In genomic region chr17:57062011-57062521, GRCm38 (mm10) we compare ENCODE assay signal across 9 mouse cellular contexts. TPM values are rescaled to one million over a fixed set of nuclear protein-coding genes. Genes with fewer than 3 reads are reported as not detected.
DNase-seq lines count a peak whose midpoint lies in the region; ATAC-seq lines count a peak whose summit lies in the region.
"Had no signal": no experiment of that assay in that cellular context is flagged by ENCODE, and none has a peak within 500 bp of the region (broad histone marks: within the 10 kb centered on the region; RNA-seq: fewer than 3 reads in every experiment).

No protein-coding gene starts in this region.

- peaks cover 47% of the 10 kb centered on the region for H3K27me3 ChIP-seq in heart, embryonic 14.5 days (ENCODE audit: control insufficient read depth, insufficient read depth, low read length)
- H3K27me3 ChIP-seq in embryonic facial prominence, embryonic 11.5 days (ENCODE audit: control insufficient read depth, insufficient read depth, low read length), result peaks cover 24% of the 10 kb centered on the region
- peaks cover 15% of the 10 kb centered on the region; the same call in 1 of the 2 replicates for H3K27me3 ChIP-seq in stomach, embryonic 14.5 days (ENCODE audit: control insufficient read depth, insufficient read depth, low read length)

- ATAC-seq in heart, embryonic 14.5 days (ENCODE audit: insufficient number of reproducible peaks, insufficient read depth, low FRiP score, low read depth), result no peak
- ATAC-seq in embryonic facial prominence, embryonic 11.5 days (replicated peaks; ENCODE audit: insufficient number of reproducible peaks, low FRiP score, low TSS enrichment, low read depth), result no peak
- ATAC-seq in stomach, embryonic 14.5 days (ENCODE audit: insufficient number of reproducible peaks, insufficient read depth, low FRiP score, low read depth), result peak; percentile 73

- no peaks in the 10 kb centered on the region for H3K9me3 ChIP-seq in heart, embryonic 14.5 days (ENCODE audit: control insufficient read depth, low read length)
- no peaks in the 10 kb centered on the region for H3K9me3 ChIP-seq in embryonic facial prominence, embryonic 11.5 days (replicated peaks; ENCODE audit: control insufficient read depth, low read length)
- H3K9me3 ChIP-seq in stomach, embryonic 14.5 days (ENCODE audit: control insufficient read depth, low read depth, low read length), result no peaks in the 10 kb centered on the region

- no peak for DNase-seq in heart, postnatal 14 days
- DNase-seq in embryonic facial prominence, embryonic 11.5 days (ENCODE audit: low spot score), result peak; percentile 23
- DNase-seq in kidney, adult 18-20 months, result peak; percentile 87
- peak; percentile 87 to 93 for DNase-seq in lung, adult 18-20 months
- no peak for DNase-seq in layer of hippocampus, postnatal 14 days (ENCODE audit: low spot score in 2 of 2)
- DNase-seq in gastrocnemius, postnatal 10 days, result no peak

- no peak overlapping the region for H3K27ac ChIP-seq in heart, embryonic 14.5 days (replicated peaks in 1 of 2; ENCODE audit: control insufficient read depth in 1 of 2, insufficient read depth in 1 of 2, low read depth in 2 of 2, low read length in 2 of 2)
- no peak overlapping the region for H3K27ac ChIP-seq in embryonic facial prominence, embryonic 11.5 days (replicated peaks; ENCODE audit: low read depth, low read length)
- H3K27ac ChIP-seq in stomach, embryonic 14.5 days (ENCODE audit: low read length), result peak overlapping the region; percentile 80

- 2% methylated on average over 38 of the region's 39 CpGs for WGBS in heart, embryonic 14.5 days
- WGBS in embryonic facial prominence, embryonic 11.5 days, result 2% methylated on average over 39 of the region's 39 CpGs
- WGBS in stomach, embryonic 14.5 days, result under 1% methylated on average over 38 of the region's 39 CpGs

- H3K4me2 ChIP-seq in heart, embryonic 14.5 days (ENCODE audit: low read length), result peak overlapping the region; percentile 77
- peak overlapping the region; percentile 19; the same call in 1 of the 2 replicates for H3K4me2 ChIP-seq in embryonic facial prominence, embryonic 11.5 days (ENCODE audit: low read depth, low read length)
- peak overlapping the region; percentile 25 for H3K4me2 ChIP-seq in stomach, embryonic 14.5 days (replicated peaks; ENCODE audit: low read depth, low read length)

- no peak overlapping the region for H3K9ac ChIP-seq in heart, embryonic 14.5 days (ENCODE audit: low read length)
- no peak overlapping the region for H3K9ac ChIP-seq in embryonic facial prominence, embryonic 11.5 days (replicated peaks; ENCODE audit: low read length)
- peak overlapping the region; percentile 28; the same call in 1 of the 2 replicates for H3K9ac ChIP-seq in stomach, embryonic 14.5 days (replicated peaks; ENCODE audit: low read depth, low read length)

- intact Hi-C loops in heart, postnatal 14 days (cut with DNase I), result loop anchor here (5.0 kb wide), 1 partner anchor 35 kb away; no protein-coding TSS in a partner anchor

- H3K4me3 ChIP-seq in heart, embryonic 14.5 days (ENCODE audit: control insufficient read depth in 1 of 2, insufficient read depth in 1 of 2, low read depth in 1 of 2, low read length in 2 of 2), result peak overlapping the region; percentile 16 to 44; a peak in 3 of 4 replicates
- peak overlapping the region; percentile 26 for H3K4me3 ChIP-seq in embryonic facial prominence, embryonic 11.5 days (ENCODE audit: low read depth, low read length)
- H3K4me3 ChIP-seq in stomach, embryonic 14.5 days (ENCODE audit: low read depth, low read length), result peak overlapping the region; percentile 34

- H3K4me1 ChIP-seq in heart, embryonic 14.5 days (ENCODE audit: control insufficient read depth in 2 of 2, insufficient read depth in 2 of 2, low read length in 2 of 2), result peaks cover 18 to 28% of the 10 kb centered on the region in 2 experiments; a peak in 3 of 4 replicates
- peaks cover 3% of the 10 kb centered on the region for H3K4me1 ChIP-seq in embryonic facial prominence, embryonic 11.5 days (ENCODE audit: control insufficient read depth, insufficient read depth, low read length)
- peaks cover 3% of the 10 kb centered on the region; the same call in 1 of the 2 replicates for H3K4me1 ChIP-seq in stomach, embryonic 14.5 days (ENCODE audit: control insufficient read depth, insufficient read depth, low read length)

- H3K36me3 ChIP-seq in heart, embryonic 14.5 days (ENCODE audit: control insufficient read depth, insufficient read depth, low read length), result 0 out of 2 replicates have a peak, but pooled peaks cover 2% of the 10 kb centered on the region
- H3K36me3 ChIP-seq in embryonic facial prominence, embryonic 11.5 days (replicated peaks; ENCODE audit: control insufficient read depth, insufficient read depth, low read depth, low read length), result no peaks in the 10 kb centered on the region
- no peaks in the 10 kb centered on the region for H3K36me3 ChIP-seq in stomach, embryonic 14.5 days (ENCODE audit: control insufficient read depth, insufficient read depth, low read length)

RNA-seq across cellular contexts. Expression of gene Slc25a23, which starts 2.4 kb away (rescaled TPM):
- 16.1 and 18.0 TPM in 2 replicates for polyA plus RNA-seq in heart, embryonic 14.5 days (2014; fragmentation: Nextera tagmentation; extraction: Ambion mirVana)
- total RNA-seq in heart, postnatal 14 days (2021), result 10 to 100 TPM; 69.3 to 73.8 TPM
- polyA plus RNA-seq in embryonic facial prominence, embryonic 11.5 days (2014; fragmentation: Nextera tagmentation; extraction: Ambion mirVana), result 7.1 and 7.3 TPM in 2 replicates
- polyA plus RNA-seq in stomach, embryonic 14.5 days (2014; fragmentation: Nextera tagmentation; extraction: Ambion mirVana), result 11.5 and 12.7 TPM in 2 replicates
- total RNA-seq in layer of hippocampus, postnatal 14 days (2021), result 100 to 1,000 TPM; 338 to 358 TPM
- total RNA-seq in gastrocnemius, postnatal 10 days (2021), result 10 to 100 TPM; 42.1 to 50.9 TPM

RNA-seq across cellular contexts. Expression of gene Crb3, which starts 3.2 kb away (rescaled TPM):
- 0.19 and 0.27 TPM in 2 replicates for polyA plus RNA-seq in heart, embryonic 14.5 days (2014; fragmentation: Nextera tagmentation; extraction: Ambion mirVana)
- under 1 TPM; 0.22 to 0.29 TPM for total RNA-seq in heart, postnatal 14 days (2021)
- 5.1 and 5.3 TPM in 2 replicates for polyA plus RNA-seq in embryonic facial prominence, embryonic 11.5 days (2014; fragmentation: Nextera tagmentation; extraction: Ambion mirVana)
- 43.8 and 44.2 TPM in 2 replicates for polyA plus RNA-seq in stomach, embryonic 14.5 days (2014; fragmentation: Nextera tagmentation; extraction: Ambion mirVana)
- 1 to 10 TPM in 1 of 2 experiments, under 1 TPM in 1; 0.79 to 1.6 TPM for total RNA-seq in layer of hippocampus, postnatal 14 days (2021)
- under 1 TPM; 0.54 to 0.81 TPM for total RNA-seq in gastrocnemius, postnatal 10 days (2021)

RNA-seq across cellular contexts. Expression of gene Dennd1c, which starts 16.2 kb away (rescaled TPM):
- 0.50 and 0.69 TPM in 2 replicates for polyA plus RNA-seq in heart, embryonic 14.5 days (2014; fragmentation: Nextera tagmentation; extraction: Ambion mirVana)
- total RNA-seq in heart, postnatal 14 days (2021), result 1 to 10 TPM; 2.0 TPM
- 1.5 and 1.6 TPM in 2 replicates for polyA plus RNA-seq in embryonic facial prominence, embryonic 11.5 days (2014; fragmentation: Nextera tagmentation; extraction: Ambion mirVana)
- 5.0 and 5.3 TPM in 2 replicates for polyA plus RNA-seq in stomach, embryonic 14.5 days (2014; fragmentation: Nextera tagmentation; extraction: Ambion mirVana)
- 1 to 10 TPM; 1.4 to 2.9 TPM for total RNA-seq in layer of hippocampus, postnatal 14 days (2021)
- total RNA-seq in gastrocnemius, postnatal 10 days (2021), result under 1 TPM; 0.52 to 0.79 TPM

RNA-seq across cellular contexts. Expression of gene Slc25a41, which starts 20.6 kb away (rescaled TPM):
- polyA plus RNA-seq in heart, embryonic 14.5 days (2014; fragmentation: Nextera tagmentation; extraction: Ambion mirVana), result not detected in 2 replicates
- total RNA-seq in heart, postnatal 14 days (2021), result not detected
- not detected in 2 replicates for polyA plus RNA-seq in embryonic facial prominence, embryonic 11.5 days (2014; fragmentation: Nextera tagmentation; extraction: Ambion mirVana)
- polyA plus RNA-seq in stomach, embryonic 14.5 days (2014; fragmentation: Nextera tagmentation; extraction: Ambion mirVana), result 0.28 TPM in 1 of 2 replicates, not detected in the other
- not detected for total RNA-seq in layer of hippocampus, postnatal 14 days (2021)
- not detected for total RNA-seq in gastrocnemius, postnatal 10 days (2021)
- total RNA-seq: adrenal gland, postnatal 36 days had no signal

RNA-seq across cellular contexts. Expression of gene Tubb4a, which starts 25.5 kb away (rescaled TPM):
- polyA plus RNA-seq in heart, embryonic 14.5 days (2014; fragmentation: Nextera tagmentation; extraction: Ambion mirVana), result 5.6 and 7.5 TPM in 2 replicates
- 1 to 10 TPM; 3.3 to 3.9 TPM for total RNA-seq in heart, postnatal 14 days (2021)
- 39.9 and 51.6 TPM in 2 replicates for polyA plus RNA-seq in embryonic facial prominence, embryonic 11.5 days (2014; fragmentation: Nextera tagmentation; extraction: Ambion mirVana)
- polyA plus RNA-seq in stomach, embryonic 14.5 days (2014; fragmentation: Nextera tagmentation; extraction: Ambion mirVana), result 33.9 and 34.9 TPM in 2 replicates
- 100 to 1,000 TPM; 714 to 754 TPM for total RNA-seq in layer of hippocampus, postnatal 14 days (2021)
- total RNA-seq in gastrocnemius, postnatal 10 days (2021), result 1 to 10 TPM; 4.2 to 4.6 TPM

Comparison
In these comparisons a context has a peak if more than half of its experiments do, and no peak if none do; other contexts are left out.
1. H3K4me2 ChIP-seq: peak in every context shown above with its lines; median percentile 77 in heart, embryonic 14.5 days; 25 in stomach, embryonic 14.5 days; 19 in embryonic facial prominence, embryonic 11.5 days.
2. DNase-seq: peak in embryonic facial prominence, embryonic 11.5 days (single experiment), kidney, adult 18-20 months (single experiment) and lung, adult 18-20 months (2 of 2); none in heart, postnatal 14 days (0 of 2), layer of hippocampus, postnatal 14 days (0 of 2) and gastrocnemius, postnatal 10 days (single experiment).
3. RNA of gene Slc25a23, which starts 2.4 kb away (total RNA-seq): 338 to 358 TPM in layer of hippocampus, postnatal 14 days; 69.3 to 73.8 TPM in heart, postnatal 14 days and 42.1 to 50.9 TPM in gastrocnemius, postnatal 10 days; every median in the first group is over 4 times any median in the second.
4. Peak in every context shown above with its lines, with median percentiles within 50 percentile points of each other: H3K4me3 ChIP-seq.